Mouse (Mus musculus) right cerebral cortex, adult 18-20 months (tissue): ENCODE measurements at regions not wholly inside any gene's neighbourhood (a gene's known extent, or its start where the extent isn't known, plus 50 kb on each side); places are given as distances from the start of the nearest gene placed in this dataset.

Experiments used
- DNase-seq: peaks from one replicate; pipeline ENCODE4 v3.0.0; 2022; ENCODE audit warnings: mixed read lengths

DNA sequence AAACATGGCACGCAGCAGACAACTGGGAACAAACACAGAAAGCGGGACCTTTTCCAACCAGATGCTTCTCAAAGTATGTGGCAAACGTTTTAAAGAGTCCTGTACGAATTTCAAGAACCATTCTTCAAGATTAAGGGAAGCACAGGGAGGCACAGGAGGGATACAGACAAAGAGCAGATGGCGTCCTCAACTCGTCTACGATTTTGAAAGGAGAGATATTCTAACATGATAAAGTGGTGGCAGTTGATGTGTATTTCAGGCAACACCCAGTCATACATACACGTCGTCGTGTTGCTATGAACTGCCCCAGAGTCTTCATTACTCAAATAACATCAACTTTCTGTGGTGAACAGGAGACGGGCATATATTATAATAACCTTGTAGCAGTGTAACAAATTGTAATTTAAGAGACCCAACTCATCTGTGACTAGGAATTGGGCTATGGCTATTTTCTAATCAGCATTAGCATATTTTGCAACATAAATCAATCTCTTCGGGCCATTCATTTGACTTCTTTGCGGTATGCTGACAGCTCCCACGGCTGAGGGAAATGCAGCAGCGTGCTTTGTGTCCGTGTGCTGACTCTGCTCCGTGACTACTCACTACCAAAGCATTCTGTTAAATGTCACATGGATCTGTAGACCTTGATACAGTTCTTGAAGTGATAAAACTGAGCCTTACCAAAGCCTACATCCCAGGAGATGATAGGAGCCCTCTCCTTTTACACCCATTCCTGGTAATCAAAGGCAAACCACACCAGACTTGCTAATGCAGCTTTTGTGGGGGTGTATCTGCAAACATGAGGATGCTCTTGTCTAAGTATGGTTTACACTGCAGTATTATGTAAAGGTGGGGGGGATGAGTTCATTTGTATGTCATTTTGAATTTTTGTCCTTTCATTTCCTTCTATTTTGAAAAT is 144.0 kb upstream of the Adamts3 start:
- peak; percentile 5 for DNase-seq

DNA sequence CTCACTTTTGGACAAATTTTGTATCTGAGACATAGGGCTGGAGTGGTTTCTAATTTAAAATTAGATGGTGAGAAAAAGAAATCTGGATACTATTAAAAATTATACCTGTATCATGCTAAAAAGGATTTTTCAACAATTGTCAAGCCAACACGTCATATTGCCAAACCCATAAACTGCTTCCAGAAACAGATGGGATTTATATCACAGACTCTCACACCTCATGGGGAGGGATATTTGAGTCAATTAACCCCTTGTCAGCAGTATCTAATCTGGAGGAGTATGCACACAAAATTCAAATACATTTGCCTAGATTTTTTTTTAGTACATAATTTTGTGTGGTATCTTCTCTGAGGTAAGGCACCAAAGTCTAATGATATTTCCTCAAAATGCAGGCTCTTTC is 138.3 kb upstream of the Adamts3 start:
- no peak for DNase-seq

DNA sequence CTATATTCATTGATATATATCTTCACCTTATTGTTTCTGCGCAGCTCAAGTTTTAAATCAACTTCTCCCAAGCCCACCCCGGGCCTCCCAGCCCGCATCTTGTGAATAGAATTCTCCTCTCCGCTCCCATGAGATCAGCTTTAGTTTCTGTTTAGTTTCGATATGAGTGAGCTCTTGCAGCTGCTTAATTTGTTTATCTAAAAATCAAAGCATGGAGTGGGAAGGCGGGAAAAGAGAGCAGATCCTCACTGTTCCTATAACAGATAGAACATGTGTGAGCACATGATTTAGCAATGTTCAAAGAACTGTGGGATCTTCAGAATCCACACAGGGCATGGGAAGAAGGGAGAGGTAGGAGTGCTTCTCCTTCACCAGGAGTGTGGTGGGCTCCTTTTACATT is 117.6 kb upstream of the Adamts3 start:
- no peak for DNase-seq

DNA sequence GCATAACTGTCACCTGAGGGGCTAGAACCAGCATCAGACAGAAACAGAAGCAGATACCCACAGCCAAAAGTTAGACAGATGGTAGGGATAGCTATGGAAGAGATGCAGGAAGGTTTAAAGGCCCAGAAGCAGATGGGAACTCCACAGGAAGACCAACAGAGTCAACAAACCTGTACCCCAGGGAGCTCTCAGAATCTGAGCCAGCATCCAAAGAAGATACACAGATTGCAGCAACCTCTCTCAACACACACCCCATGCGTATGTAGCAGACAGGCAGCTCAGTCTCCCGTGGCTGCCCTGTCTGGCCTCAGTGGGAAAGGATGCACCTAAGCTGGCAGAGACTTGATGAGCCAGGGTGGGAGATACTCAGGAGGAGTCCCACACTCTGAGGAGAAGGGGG is 108.4 kb upstream of the Adamts3 start:
- no peak for DNase-seq

DNA sequence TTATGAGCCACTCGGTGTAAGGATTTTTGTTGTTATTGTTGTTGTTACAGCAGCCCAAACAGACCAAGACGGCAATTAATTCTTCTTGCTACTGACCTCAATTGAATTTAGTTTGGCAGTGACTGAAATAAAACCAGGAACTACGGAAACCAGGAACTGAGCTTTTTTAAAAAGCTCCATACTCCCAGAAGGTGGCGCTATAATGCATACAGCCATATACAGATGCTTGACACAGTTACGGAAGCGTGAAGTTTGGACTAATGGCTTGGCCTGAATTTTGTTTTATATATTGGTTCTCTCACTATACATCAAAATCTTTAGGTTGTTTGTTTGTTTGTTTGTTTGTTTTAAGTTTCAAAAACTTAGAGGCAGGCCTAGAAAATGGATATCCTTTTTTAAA is 98.5 kb upstream of the Adamts3 start:
- DNase-seq = no peak

DNA sequence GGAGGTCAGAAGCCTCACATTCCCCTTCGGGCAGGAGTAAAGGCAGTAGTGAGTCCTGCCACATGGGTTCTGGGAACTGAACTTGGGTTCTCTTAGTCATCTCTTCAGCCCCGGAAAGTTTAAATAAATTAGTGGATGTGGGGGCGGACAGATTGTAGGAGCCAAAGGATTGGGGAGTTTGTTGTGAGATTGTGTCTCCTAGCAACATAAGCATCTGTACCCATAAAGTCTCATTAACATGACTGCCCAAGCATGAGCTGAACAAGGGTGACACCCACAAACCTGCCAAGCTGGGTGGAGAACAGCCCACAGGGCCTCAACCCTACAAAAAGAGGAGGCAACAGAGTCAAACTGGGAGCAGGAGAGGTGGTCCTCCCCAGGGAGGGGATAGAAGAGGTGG is 97.1 kb upstream of the Adamts3 start:
- DNase-seq = peak; percentile 29

DNA sequence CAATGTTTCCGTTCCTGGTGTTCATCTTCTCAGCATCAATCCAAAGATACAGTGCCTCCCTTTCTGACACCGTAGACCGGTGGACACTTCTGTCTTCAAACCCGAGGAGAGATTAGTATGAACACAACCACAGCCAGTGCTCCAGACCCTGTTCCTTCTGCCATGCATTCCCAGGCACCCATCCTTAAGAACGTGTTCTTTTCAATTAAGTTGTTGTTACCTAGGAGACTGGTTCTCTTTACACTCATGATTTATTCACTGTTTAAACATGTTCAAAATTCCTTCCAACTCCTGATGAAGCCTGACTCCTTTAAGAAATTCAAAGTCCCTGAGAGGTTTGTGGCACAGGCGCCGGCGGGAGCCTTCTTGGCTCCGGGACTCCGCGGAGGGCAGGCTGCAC is 69.5 kb upstream of the Adamts3 start:
- DNase-seq = no peak

DNA sequence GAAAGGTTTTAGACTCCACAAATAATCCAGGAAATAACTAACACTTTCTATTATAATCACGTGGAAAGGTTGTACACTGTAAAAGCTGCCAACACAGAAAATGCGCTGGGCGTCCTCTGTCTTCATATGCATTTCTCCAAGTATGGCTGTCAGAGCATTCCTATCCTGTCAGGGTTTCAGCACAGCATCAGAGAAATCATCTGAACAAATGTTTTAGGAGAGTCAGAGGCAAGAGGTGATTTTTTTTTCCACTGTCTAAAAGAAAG is 62.5 kb upstream of the Adamts3 start:
- no peak for DNase-seq

DNA sequence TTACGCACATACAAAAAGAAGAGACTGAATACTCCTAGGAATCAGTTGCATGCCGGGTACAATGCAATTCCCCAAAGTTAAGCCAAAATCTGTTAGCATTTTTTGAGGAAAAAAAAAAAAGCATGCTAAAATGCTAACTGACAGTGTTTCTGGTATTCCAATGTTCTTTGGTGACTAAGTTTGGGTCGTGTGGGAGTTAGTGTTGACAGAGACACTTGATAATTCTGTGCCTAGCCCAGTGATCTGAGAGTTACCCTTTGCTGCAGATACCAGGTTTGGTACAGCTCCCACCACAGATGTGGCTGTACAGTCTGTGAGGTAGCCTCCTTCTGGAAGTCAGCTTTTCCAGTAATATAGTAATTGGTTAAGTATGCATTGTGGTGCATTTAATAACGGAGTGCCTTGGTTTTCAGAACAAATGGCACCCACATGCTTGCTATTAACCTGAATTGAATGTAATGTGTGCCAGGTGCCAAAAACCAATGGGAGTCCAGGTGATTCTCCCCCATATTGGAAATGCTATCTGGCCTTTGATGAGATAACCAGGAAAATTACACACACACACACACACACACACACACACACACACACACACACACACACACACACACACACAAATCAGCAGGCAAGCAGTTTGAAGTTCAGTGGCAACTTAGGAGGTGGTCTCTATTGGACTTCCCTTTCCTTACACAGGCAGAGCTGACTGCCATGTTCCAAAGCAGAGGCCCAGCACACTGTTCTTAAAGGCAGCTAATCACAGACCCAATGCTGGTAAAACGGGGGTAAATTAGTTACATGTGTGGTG is 61.9 kb upstream of the Adamts3 start:
- peak; percentile 13 for DNase-seq

DNA sequence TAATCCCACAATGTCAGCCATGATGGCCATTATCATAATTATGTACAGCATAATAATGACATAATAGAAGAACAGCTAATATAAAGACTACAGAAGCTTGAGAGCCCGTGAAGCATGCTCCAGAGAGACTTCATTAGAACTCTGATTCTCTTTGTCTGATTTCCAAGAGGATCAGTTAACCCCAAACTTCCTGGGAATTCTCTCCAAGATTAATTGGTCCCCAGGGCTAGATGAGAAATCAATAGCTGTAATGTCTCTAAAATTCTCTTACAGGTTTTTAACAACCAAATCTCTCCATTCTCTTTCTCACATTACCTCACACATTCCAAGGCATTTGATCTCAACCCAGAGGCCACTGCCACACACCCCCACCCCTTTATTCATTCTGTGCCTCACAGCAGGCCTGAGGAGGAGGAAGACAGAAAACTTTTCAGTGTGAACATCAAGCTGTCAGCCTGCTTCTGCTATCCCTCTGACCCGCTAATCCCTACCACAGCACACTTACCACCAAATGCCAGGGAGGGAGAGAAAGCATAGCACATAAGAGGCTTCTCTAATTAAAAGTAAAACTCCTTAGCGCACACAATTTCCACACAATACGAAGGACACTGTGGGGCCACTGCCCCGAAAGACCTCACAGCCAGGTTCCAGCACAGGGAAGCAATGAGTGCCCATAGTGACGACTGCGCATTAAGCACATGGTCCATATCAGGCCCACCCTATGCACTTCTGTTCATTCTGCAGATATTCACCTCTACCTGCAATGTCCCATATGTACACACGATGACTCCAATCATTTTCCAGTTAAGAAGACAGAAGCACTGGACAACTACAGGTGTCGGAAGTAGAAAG is 60.4 kb upstream of the Adamts3 start:
- no peak for DNase-seq

DNA sequence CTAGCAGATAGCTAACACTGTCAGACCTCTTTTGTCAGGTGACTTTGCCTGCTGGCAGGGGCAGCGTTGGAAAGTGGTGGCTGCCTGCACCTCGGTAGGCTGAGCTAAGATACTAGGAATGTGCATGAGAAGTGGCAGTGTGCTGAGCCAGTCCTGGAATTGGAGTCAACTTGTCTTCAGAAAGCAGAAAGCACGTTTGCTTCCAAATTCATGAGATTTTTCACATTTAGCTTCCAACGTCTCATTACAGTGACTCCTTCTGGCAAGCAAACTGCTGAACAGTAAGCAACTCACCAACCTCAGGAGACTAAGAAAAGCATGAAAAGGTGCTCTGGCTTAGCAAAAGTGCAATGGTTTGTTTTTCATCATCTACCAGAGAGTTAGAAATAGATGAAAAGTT is 59.1 kb upstream of the Adamts3 start:
- peak; percentile 7 for DNase-seq

DNA sequence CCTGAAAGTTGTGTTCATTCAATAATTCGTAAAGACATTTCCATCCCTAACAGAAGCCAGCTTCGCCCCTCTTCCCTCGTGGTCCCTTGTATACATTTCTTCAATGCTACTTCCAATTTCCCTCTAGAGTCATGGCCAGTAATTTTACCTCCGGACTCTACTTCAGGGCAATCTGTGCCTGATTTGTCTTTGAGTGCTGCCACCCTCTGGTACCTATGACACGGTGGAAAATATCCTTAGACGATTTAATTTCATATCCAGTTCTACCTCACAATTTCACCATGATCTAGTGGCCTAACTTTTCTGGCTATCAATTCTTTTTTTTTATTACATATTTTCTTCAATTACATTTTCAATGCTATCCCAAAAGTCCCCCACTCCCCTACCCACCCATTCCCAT is 49.9 kb upstream of the Adamts3 start:
- no peak for DNase-seq
